Mouse (Mus musculus) erythroblast, embryonic 14.5 days (primary cell): ENCODE results near the gene Sec23a.

Experiments used
- GATA1 ChIP-seq: IDR thresholded peaks from 2 replicates; pipeline ENCODE4 v1.6.1; 2012; ENCODE audit warnings: low read length, inconsistent platforms, mixed read lengths
- TAL1 ChIP-seq: IDR thresholded peaks from 3 replicates; pipeline ENCODE4 v1.6.1; 2012; ENCODE audit warnings: low read length, inconsistent platforms, mixed read lengths

GRCm38 (mm10) chr12:58985766-58986165 lies 26.1 kb downstream of the Sec23a start:
- TF ChIP-seq GATA1 (no peak), TAL1 (no peak)
